Mouse (Mus musculus): ENCODE measurements at regions not wholly inside any gene's neighbourhood (a gene's known extent, or its start where the extent isn't known, plus 50 kb on each side); places are given as distances from the start of the nearest gene placed in this dataset.

DNA sequence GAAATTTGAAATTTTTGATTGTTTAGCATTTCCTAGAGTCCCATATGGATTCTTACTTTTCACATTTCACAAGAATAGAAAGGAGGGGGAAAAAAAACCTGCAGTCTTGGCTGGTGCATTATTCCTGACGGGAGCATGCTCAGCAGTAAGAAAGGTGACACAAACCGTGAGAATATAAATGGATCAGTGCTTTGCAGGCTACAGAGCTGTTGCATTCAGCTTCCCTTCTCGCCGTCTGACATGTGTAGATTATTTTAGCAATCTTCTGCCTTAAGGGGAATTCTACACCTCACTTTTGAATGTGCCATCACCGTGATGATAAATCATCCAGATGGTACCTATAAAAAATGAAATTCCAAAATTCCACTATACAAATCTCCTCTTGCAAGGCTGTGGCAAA is 55.3 kb downstream of the Crygf start:
- peak in 1 of 2 experiments; percentile 10 for DNase-seq (ENCODE audit: low spot score in 2 of 2)

DNA sequence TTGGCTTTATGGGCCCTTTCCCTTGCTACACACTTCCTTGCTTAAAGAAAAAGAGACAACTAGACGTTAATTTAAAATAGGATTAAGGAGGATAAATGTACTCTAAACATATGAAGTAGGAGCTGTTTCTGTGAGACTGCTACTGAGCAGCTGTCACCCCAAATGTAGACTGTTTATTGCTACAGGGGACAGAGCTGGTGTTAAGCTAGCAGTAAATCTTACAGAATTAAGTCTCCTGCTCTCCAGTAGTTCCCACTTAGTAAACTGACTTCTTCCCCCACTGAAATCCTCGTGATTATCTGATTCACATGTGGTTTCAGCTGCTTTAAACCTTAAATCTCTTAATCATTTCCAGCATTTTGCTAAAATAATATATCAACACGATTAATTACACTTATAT is 74.1 kb downstream of the Crygf start:
- DNase-seq (ENCODE audit: low spot score in 2 of 2): no peak

DNA sequence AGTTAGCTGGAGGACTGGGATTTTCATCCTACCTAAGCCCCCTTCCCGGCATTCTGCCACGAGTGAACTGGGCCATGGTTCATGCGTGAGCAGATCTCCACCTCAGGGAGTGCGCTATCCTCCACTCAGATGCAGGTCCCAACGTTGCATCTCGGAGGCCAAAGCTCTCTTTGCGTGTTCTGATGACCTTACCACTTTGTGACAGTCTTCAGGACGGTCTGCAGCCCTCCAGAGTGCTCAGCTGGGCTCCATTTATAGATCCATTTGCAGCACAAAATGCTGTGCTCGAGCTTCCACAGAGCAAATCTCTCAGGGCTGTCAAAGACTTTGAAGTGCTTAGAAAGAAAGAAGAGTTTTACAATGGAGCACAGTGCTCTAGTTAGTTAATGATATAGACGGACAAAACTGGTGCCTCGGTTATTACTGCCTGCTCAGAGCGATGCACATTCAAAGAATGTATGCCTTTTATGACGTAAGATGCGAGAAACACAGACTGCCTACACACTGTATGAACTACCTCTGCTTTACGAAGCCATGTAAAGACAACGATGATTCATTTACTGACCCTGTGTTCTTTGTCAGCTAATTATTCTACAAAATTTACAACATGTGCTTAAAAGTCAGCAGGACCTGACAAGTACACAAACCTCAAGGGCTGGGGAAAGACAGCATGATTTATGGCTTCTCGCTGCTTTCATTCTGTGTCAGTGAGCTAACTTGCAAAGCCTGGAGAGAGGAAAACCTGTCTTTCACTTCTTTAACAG is 77.8 kb downstream of the Crygf start:
- DNase-seq (ENCODE audit: low spot score in 2 of 2): no peak
